Mouse (Mus musculus): ENCODE data around the gene Trmt1l.

GRCm38 (mm10) chr1:151489806-151490205, 61.5 kb downstream of the Trmt1l start:
- no peak for TF ChIP-seq CTCF (IDR thresholded peaks at IDR 0.05; ENCODE audit: low read depth, low read length)
- no peak for TF ChIP-seq GATA1 (IDR thresholded peaks at IDR 0.05; ENCODE audit: borderline replicate concordance, low read length)
- no peak for TF ChIP-seq POLR2AphosphoS5 (IDR thresholded peaks at IDR 0.05; ENCODE audit: insufficient replicate concordance, low read depth, low read length)
- no peak for TF ChIP-seq TAL1 (conservative IDR thresholded peaks at IDR 0.05; ENCODE audit: low read depth, low read length)
